Mouse (Mus musculus) WW6 (cell line): ENCODE measurements around the gene Igsf9b.

ENCODE experiments used
- DNase-seq: peaks from one replicate; pipeline ENCODE4 v3.0.0-alpha.2; 2013; ENCODE audit warnings: low read depth, low spot score

Igsf9b gene

GRCm38 (mm10) chr9:27289543-27290308, 9.3 kb upstream of the Igsf9b start:
- no peak for DNase-seq

GRCm38 (mm10) chr9:27294380-27294779, 4.6 kb upstream of the Igsf9b start:
- no peak for DNase-seq

GRCm38 (mm10) chr9:27299286-27300187, 533 bp downstream of the Igsf9b start:
- no peak for DNase-seq

- no peak for DNase-seq
These were observed 1.2 kb downstream of the Igsf9b start for GRCm38 (mm10) chr9:27300188-27300691.

- no peak for DNase-seq
These were observed 1.7 kb downstream of the Igsf9b start for GRCm38 (mm10) chr9:27300698-27301097.

GRCm38 (mm10) chr9:27301486-27301885, 2.5 kb downstream of the Igsf9b start:
- DNase-seq, result no peak

- no peak for DNase-seq
These were observed 3.3 kb downstream of the Igsf9b start for GRCm38 (mm10) chr9:27302291-27302690.

- no peak for DNase-seq
These were observed 4.8 kb downstream of the Igsf9b start for GRCm38 (mm10) chr9:27303571-27304484.

GRCm38 (mm10) chr9:27304485-27305102, 5.6 kb downstream of the Igsf9b start:
- DNase-seq, result no peak

- DNase-seq, result no peak
These were observed 6.5 kb downstream of the Igsf9b start for GRCm38 (mm10) chr9:27305502-27305901.

- DNase-seq, result no peak
These were observed 7.6 kb downstream of the Igsf9b start for GRCm38 (mm10) chr9:27306642-27307041.

- no peak for DNase-seq
These were observed 8.3 kb downstream of the Igsf9b start for GRCm38 (mm10) chr9:27307265-27307664.

GRCm38 (mm10) chr9:27308045-27308444, 9.0 kb downstream of the Igsf9b start:
- no peak for DNase-seq

- no peak for DNase-seq
These were observed 9.6 kb downstream of the Igsf9b start for GRCm38 (mm10) chr9:27308561-27308960.

GRCm38 (mm10) chr9:27310005-27310404, 11.0 kb downstream of the Igsf9b start:
- no peak for DNase-seq

GRCm38 (mm10) chr9:27313427-27313826, 14.4 kb downstream of the Igsf9b start:
- no peak for DNase-seq

- no peak for DNase-seq
These were observed 22.3 kb downstream of the Igsf9b start for GRCm38 (mm10) chr9:27321267-27321666.

- no peak for DNase-seq
These were observed 23.3 kb downstream of the Igsf9b start for GRCm38 (mm10) chr9:27322277-27322676.

GRCm38 (mm10) chr9:27323412-27323811, 24.4 kb downstream of the Igsf9b start:
- no peak for DNase-seq

GRCm38 (mm10) chr9:27325920-27326319, 26.9 kb downstream of the Igsf9b start:
- DNase-seq, result peak; percentile 34

GRCm38 (mm10) chr9:27327558-27327957, 28.6 kb downstream of the Igsf9b start:
- DNase-seq, result no peak
